Mouse (Mus musculus): ENCODE measurements around the gene Slc30a9. TPM values are rescaled to one million over a fixed set of nuclear protein-coding genes. Genes with fewer than 3 reads are reported as not detected.

The Slc30a9 gene
- polyA plus RNA-seq, 1 experiment, result 11.5 TPM

- TF ChIP-seq GATA1 (IDR thresholded peaks at IDR 0.05; ENCODE audit: low read length), result no peak
These were observed 5.7 kb upstream of the Slc30a9 start for GRCm38 (mm10) chr5:67300926-67301597.

GRCm38 (mm10) chr5:67301722-67302331, 4.9 kb upstream of the Slc30a9 start:
- TF ChIP-seq GATA1 (IDR thresholded peaks at IDR 0.05; ENCODE audit: low read length), result no peak

DNA sequence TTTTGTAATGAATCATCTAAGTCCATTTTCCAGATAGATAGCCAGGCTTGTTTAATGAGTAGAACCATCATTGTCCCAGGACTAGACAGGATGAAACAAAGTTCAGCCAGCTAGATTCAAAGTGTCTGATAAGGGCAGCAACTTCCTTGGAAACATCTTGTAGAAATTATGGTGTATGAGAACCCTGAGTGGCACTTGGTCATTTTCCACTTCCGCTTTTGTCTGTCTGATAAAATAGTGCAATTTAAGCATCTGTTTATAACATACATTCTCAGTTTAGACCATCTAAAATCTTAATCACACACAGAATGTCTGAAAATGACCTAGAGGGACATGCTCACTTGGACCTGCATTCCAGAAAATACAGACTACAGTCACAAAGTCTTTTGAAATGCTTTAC, 2.9 kb upstream of the Slc30a9 start:
- no peak for TF ChIP-seq GATA1 (IDR thresholded peaks at IDR 0.05; ENCODE audit: low read length)

DNA sequence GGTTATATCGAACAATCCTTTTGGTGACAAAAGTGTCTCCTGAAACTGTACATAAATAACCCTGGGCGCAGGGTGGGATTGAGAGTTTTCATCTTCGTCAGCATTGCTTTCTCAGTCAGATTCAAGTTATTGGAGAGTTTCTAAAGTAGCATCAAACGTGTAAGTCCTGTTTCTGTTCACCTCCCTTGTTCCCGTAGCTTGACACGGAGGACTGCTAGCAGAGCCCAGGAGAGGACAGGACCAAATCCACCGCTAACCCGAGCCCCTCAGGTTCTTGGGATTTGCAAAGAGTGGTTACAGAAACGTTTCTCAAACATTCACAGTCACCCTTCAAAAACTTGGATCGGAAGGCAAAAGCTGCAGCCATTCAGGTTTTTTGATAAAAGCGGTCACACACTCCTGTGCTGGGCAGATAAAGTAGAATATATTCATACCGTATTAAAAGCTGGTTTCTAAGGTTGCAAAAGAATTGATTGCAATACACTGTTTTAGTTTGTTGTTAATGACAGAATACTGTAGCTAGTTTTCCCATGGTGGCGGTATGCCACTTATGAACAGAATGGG, 986 bp downstream of the Slc30a9 start:
- no peak for TF ChIP-seq GATA1 (IDR thresholded peaks at IDR 0.05; ENCODE audit: low read length)

- TF ChIP-seq GATA1 (IDR thresholded peaks at IDR 0.05; ENCODE audit: low read length), result no peak
These were observed 5.2 kb downstream of the Slc30a9 start for GRCm38 (mm10) chr5:67311811-67312521.

DNA sequence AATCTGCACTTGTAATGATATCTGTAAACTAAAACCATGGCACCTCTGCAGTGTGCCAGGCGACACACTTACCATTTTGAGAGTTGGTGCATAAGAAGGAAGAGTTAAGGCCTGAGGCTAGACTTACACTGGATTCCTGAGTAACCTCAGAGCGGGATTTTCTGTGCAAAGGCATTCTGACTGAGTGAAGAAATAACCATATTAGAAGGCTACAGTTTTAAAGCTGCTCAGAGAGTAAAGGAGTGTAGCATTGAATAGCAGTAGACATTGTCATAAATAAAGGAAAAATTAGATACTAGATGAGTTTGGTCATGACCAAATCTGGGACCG, 5.7 kb downstream of the Slc30a9 start:
- TF ChIP-seq GATA1 (IDR thresholded peaks at IDR 0.05; ENCODE audit: low read length), result no peak

GRCm38 (mm10) chr5:67321656-67322268, 15.0 kb downstream of the Slc30a9 start:
- TF ChIP-seq GATA1 (IDR thresholded peaks at IDR 0.05; ENCODE audit: low read length), result no peak

DNA sequence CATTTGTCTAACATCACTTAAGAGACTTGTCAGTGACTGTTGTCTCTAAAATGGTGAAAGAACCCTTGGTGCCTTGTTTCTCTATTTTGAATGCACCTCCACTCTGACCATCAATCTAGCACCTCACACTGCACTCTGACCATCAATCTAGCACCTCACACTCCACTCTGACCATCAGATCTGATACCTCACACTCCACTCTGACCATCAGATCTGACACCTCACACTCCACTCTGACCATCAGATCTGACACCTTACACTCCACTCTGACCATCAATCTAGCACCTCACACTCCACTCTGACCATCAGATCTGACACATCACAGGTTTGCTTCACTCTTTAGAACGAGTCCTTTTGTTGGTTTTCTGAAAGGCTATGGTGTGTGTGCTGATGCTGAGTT, 17.3 kb downstream of the Slc30a9 start:
- TF ChIP-seq GATA1 (IDR thresholded peaks at IDR 0.05; ENCODE audit: low read length), result no peak

- TF ChIP-seq GATA1 (IDR thresholded peaks at IDR 0.05; ENCODE audit: low read length), result no peak
These were observed 34.1 kb downstream of the Slc30a9 start for GRCm38 (mm10) chr5:67340811-67341210.

GRCm38 (mm10) chr5:67347060-67347459, 40.3 kb downstream of the Slc30a9 start:
- TF ChIP-seq GATA1 (IDR thresholded peaks at IDR 0.05; ENCODE audit: low read length), result no peak

DNA sequence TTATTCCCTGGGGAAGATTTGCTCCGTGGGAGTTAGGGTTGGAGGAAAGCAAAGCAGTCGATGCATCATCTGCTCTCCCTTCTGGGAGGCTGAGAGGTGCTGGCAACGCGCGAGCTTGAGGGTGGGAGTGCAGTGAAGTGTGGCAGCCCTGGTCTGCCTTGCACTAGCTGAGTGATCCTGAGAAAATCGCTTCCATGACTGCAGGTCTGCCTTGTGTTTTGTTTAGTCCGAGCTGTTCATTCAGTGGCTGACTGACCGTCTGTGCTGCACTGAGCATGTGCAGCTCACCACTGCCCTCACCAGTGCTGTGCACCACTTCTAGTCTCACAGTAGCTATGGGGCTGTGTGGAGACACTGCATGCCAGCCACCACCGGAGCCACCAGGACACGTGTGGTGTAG, 42.2 kb downstream of the Slc30a9 start:
- TF ChIP-seq GATA1 (IDR thresholded peaks at IDR 0.05; ENCODE audit: low read length), result no peak

GRCm38 (mm10) chr5:67362316-67362715, 55.6 kb downstream of the Slc30a9 start:
- TF ChIP-seq GATA1 (IDR thresholded peaks at IDR 0.05; ENCODE audit: low read length), result no peak

DNA sequence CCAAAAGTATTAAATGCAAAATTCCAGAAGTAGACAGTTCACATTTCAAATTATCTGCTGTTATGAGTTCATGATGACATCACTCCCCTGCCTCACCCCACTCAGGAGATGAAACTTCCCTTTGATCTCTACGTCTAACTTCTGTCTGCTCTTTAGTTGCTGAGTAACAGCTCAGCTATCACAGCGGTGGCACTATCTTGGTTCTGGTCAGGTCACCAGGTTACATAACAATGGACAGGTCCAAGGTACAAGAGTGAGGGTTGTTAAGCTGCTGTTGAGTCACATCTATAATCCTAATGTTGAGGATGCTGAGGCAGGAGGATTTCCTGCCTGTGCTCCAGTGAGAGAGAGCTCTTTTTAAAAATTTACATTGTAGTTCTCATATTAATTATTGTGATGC, 56.2 kb downstream of the Slc30a9 start:
- TF ChIP-seq GATA1 (IDR thresholded peaks at IDR 0.05; ENCODE audit: low read length), result no peak

DNA sequence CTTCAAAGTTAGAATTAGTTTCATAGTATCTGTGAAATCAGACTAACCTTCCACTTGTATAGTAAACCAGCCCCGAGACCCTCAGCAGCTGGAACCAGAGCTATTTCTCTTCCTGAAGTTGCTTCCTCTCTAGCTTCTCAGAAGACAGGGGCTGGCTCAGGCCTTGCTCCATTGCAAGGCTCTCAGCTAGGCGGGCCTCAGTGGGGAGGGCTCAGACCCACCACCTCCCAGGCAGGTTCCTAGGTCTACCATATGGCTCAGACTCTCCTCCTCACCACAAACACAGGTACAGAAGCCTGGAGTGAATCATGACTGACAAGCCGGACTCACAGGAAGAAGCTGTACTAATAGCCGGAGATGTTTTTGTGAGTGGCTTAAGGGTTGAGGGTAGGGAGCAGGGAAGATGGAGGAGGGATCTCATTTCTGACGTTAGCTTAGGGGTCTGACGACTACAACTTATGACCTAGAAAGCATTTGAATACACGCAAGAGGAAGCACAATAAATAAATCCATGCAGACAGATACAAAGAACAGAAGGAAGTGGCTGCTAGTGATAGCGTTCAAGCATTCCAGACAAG, 70.4 kb downstream of the Slc30a9 start:
- TF ChIP-seq GATA1 (IDR thresholded peaks at IDR 0.05; ENCODE audit: low read length), result no peak

DNA sequence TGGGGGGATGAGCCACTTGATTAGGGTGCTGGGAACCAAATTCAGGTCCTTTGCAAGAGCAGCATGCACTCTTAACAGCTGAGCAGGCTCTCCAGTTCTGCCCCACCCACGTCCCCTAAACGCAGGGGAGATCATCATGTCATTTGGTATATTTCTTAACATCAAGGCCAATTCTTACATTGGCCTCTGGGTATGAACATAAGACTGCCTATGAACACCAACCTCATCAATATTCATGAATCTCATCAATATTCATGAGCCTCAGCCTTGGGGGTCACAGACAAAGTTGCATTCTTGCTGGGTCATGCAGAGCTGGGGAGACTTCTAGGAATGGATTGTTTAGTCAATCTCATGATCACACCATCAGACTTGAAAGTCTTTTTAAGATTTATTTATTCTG, 74.9 kb downstream of the Slc30a9 start:
- no peak for TF ChIP-seq GATA1 (IDR thresholded peaks at IDR 0.05; ENCODE audit: low read length)

DNA sequence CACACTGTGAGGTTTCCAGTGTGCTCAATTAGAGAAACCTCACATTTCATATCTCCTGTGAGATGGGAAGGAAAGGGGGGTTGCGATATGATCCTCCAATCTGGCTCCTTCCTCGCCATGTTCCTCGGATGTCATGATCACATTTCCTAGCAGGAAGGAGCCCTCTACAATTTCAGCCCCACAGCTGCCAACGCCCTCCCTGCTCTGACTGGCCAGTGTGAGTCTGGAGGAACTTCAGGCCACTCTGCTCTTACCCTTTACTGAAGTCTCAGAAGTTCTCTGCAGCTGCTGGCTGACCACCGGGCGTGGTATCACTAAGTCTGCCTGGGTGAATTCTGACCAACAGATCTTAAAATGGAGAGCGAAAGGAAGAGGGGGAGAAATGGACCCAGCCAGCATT, 75.8 kb downstream of the Slc30a9 start:
- no peak for TF ChIP-seq GATA1 (IDR thresholded peaks at IDR 0.05; ENCODE audit: low read length)
